Mouse (Mus musculus) neural tube, embryonic 13.5 days (tissue): Measurements from ENCODE around the gene Bphl. TPM values are rescaled to one million over a fixed set of nuclear protein-coding genes. Genes with fewer than 3 reads are reported as not detected.

Experiments used
- ATAC-seq: fragments of 200-750 bp; cut with Nextera tagmentation; 2 replicates; pipeline ENCODE4 v1.8.0; 2017; ENCODE audit warnings: low read depth, mild to moderate bottlenecking, moderate TSS enrichment, moderate library complexity
- H3K27ac ChIP-seq: fragments of 300-500 bp; sonication (generic); replicated peaks from 2 replicates; pipeline ENCODE4 v1.5.1; 2015; ENCODE audit warnings: moderate library complexity, mild to moderate bottlenecking, inconsistent platforms
- H3K27me3 ChIP-seq: fragments of 300-500 bp; sonication (generic); 2 replicates; pipeline ENCODE4 v1.6.1; 2015; ENCODE audit warnings: mild to moderate bottlenecking, inconsistent platforms
- H3K36me3 ChIP-seq: fragments of 300-500 bp; sonication (generic); 2 replicates; pipeline ENCODE4 v1.6.1; 2015; ENCODE audit warnings: mild to moderate bottlenecking, inconsistent platforms
- H3K4me1 ChIP-seq: fragments of 300-500 bp; sonication (generic); replicated peaks from 2 replicates; pipeline ENCODE4 v1.6.1; 2015; ENCODE audit warnings: inconsistent platforms
- H3K4me2 ChIP-seq: fragments of 300-500 bp; sonication (generic); 2 replicates; pipeline ENCODE4 v1.6.1; 2015; ENCODE audit warnings: inconsistent platforms, mild to moderate bottlenecking, moderate library complexity
- H3K4me3 ChIP-seq: fragments of 300-500 bp; sonication (generic); 2 replicates; pipeline ENCODE4 v1.5.1; 2015; ENCODE audit warnings: mild to moderate bottlenecking, inconsistent platforms
- H3K9ac ChIP-seq: fragments of 300-500 bp; sonication (generic); 2 replicates; pipeline ENCODE4 v1.6.1; 2015; ENCODE audit warnings: moderate library complexity, mild to moderate bottlenecking, inconsistent platforms
- H3K9me3 ChIP-seq: fragments of 300-500 bp; sonication (generic); 2 replicates; pipeline ENCODE4 v1.6.1; 2016; ENCODE audit warnings: inconsistent platforms
- WGBS: fragments of 180-500 bp; shearing (Covaris S2); methylation state at CpG from one replicate; pipeline ENCODE4 v1.1.7; 2015; 5-methylcytosine and 5-hydroxymethylcytosine counted together
- polyA plus RNA-seq: library from polyadenylated mRNA; unstranded; fragments of >200 nt; fragmentation: Nextera tagmentation; extraction: Ambion mirVana; gene quantifications from 2 replicates; pipeline ENCODE4 v1.2.1, GENCODE M21; 2015

Gene Bphl
- 38.5 and 49.5 TPM in 2 replicates for polyA plus RNA-seq

DNA sequence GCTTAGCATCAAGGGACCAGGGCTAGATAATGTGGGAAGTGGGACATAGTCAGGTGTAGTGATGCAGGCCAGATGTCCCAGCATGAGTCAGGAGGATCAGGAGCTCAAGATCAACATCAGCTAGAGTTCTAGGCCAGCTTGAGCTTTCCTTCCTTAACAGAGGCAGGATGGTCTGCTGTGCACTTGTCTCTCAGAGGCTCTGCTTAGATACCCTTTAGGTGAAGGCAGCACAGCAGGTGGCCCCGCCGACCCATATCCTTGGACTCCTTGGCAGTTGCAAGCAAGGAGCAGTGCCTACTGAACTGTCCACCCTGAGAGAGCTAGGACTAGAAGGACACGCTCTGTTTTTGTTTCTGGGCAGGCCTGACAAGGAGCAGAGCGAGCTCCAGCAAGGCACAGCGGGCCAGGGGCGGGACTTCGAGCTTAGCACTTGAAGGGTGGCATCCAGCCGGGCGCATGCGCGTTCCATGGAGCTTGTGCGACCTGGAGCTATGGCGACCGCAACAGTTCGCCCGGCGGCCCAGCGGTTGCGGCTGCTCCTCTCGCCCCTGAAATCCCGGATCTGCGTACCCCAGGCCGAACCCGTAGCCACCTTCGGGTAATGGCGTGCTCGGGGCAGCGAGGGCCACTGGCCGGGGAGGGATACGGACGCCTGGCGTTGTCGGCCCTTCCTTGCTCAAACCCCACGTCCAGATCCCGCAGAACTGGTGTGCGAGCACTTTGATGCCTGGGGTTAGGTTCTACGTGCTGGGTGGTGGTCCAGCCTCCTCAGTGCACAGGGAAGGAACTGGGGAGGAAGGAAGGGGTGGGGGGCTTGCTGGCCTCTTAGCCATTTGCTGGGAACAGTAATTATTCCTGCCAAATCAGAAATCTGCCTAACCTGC lies at the start of gene Bphl:
Bphl (plus strand) TSS at position 426 of the 884 bp plus-strand sequence.
- peaks cover 16% of the 10 kb centered on the region for H3K36me3 ChIP-seq
- no peaks in the 10 kb centered on the region for H3K27me3 ChIP-seq
- peak within 1 kb of the TSS; percentile 86 for H3K9ac ChIP-seq
- peak within 1 kb of the TSS; percentile 71 for H3K4me3 ChIP-seq
- H3K4me2 ChIP-seq = peak within 1 kb of the TSS; percentile 68
- peaks cover 23% of the 10 kb centered on the region for H3K4me1 ChIP-seq
- ATAC-seq = peak; percentile 96
- WGBS = under 1% methylated on average over 37 of the region's 37 CpGs
- H3K9me3 ChIP-seq = 0 out of 2 replicates have a peak, but pooled peaks cover 4% of the 10 kb centered on the region
- H3K27ac ChIP-seq = peak within 1 kb of the TSS; percentile 88

DNA sequence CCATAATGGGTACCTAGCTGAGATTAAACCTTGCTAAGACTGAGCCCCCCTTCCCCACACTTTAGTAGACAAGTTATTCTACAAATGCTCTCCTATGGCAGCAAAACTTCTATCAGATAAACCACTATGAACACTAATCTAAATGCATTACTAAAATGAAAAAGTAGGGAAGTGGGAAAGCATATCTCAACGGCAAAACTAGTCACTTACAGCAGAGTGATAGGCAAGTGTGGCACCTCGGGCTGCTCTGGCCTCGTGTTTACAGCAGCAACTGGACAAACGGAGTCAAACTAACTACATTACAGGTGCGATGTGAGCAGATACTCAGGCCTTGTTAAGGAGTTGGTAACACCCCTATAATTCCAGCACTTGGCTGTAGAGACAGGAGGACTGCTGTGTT lies 47.8 kb upstream of the Bphl start:
- Histone ChIP-seq H3K4me1 (no peaks in the 10 kb centered on the region), H3K27ac (no peak overlapping the region), H3K9me3 (no peaks in the 10 kb centered on the region), H3K27me3 (no peaks in the 10 kb centered on the region), H3K4me3 (no peak overlapping the region), H3K9ac (no peak overlapping the region), H3K36me3 (0 out of 2 replicates have a peak, but pooled peaks cover 12% of the 10 kb centered on the region), H3K4me2 (no peak overlapping the region)
- 88% methylated on average over 5 of the region's 5 CpGs for WGBS
- no peak for ATAC-seq

DNA sequence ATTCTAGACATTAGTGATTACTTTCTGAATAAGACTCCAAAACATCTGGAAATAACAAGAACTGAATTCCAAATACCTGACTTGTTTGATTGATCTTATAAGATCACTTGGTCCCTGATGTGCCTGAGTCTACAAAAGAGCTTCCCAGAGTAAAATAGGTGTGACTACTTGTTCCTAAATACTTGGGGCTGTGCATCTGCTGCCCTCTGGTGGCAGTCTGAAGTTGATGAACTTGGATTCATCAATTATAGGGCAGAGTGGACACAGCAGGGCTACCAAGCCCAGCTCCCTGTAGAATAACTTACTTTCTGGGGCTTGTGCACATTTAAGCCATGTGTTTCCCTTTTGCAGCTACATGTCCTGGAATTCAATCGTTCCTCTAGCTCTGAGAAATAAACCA lies 42.2 kb upstream of the Bphl start:
- no peak overlapping the region for H3K27ac ChIP-seq
- H3K4me3 ChIP-seq = no peak overlapping the region
- H3K9me3 ChIP-seq = no peaks in the 10 kb centered on the region
- no peaks in the 10 kb centered on the region for H3K27me3 ChIP-seq
- no peak overlapping the region for H3K4me2 ChIP-seq
- WGBS = 20% methylated on average over 1 of the region's 1 CpGs
- no peaks in the 10 kb centered on the region for H3K4me1 ChIP-seq
- H3K36me3 ChIP-seq = 0 out of 2 replicates have a peak, but pooled peaks cover 4% of the 10 kb centered on the region
- H3K9ac ChIP-seq = no peak overlapping the region
- 0 out of 2 replicates have a peak, but pooled peaks have one; percentile 23 for ATAC-seq

DNA sequence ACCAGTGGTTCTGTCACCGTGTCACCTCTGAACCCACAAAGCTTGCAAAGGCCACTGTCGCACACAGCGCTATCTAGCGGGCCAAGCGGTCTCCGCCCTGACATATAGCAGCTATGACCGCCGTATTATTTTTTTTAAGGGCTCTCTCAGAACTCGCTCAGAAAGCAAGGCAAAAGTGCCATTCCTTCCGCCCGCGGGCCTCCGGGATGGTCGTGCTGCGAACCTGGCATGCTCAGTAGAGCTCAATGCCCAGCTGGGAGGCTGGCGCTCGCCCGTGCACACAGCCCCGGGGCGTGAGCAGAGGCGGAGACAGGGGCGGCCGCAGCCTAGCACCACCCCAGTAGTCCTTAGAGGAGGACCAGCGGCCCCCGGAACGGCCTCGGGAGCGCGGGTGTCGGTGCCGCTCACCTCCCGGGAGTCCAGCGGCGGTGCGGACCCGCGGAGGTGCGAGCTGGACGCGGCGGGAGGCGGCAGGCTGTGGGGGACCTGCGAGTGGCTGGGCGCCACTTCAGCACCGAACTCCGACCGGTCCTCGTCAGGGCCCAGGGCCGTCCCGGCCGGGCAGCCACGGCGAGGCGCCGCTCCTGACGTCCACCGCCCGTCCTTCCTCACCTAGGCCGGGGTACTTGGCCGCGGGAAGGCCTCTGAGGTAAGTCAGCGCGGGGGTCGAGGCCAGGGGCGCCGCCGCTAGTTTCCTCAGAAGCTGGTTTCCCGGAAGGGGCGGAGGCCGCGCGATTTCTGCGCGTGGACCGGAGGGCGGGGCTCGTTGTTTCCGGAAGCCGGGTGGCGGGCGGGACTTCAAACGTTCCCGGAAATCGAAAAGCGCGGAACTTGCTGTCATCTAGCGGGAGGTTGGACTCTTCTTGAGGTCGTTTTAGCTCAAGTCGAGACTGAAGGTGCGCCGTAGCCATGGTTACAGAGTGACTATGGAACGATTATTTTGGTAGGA lies 35.1 kb upstream of the Bphl start, which contains the start of the genes Ripk1 and Serpinb6a:
Ripk1 (plus strand) TSS at position 306 of the 949 bp plus-strand sequence.
Serpinb6a (minus strand) TSS at position 737 of the 949 bp plus-strand sequence.
- Histone ChIP-seq H3K4me1 (peaks cover 19% of the 10 kb centered on the region), H3K27me3 (no peaks in the 10 kb centered on the region), H3K36me3 (no peaks in the 10 kb centered on the region), H3K27ac (peak within 1 kb of the TSS; percentile 92), H3K9ac (peak within 1 kb of the TSS; percentile 84), H3K9me3 (no peaks in the 10 kb centered on the region), H3K4me2 (peak within 1 kb of the TSS; percentile 71), H3K4me3 (peak within 1 kb of the TSS; percentile 95)
- peak; percentile 98 for ATAC-seq
- under 1% methylated on average over 91 of the region's 92 CpGs for WGBS

DNA sequence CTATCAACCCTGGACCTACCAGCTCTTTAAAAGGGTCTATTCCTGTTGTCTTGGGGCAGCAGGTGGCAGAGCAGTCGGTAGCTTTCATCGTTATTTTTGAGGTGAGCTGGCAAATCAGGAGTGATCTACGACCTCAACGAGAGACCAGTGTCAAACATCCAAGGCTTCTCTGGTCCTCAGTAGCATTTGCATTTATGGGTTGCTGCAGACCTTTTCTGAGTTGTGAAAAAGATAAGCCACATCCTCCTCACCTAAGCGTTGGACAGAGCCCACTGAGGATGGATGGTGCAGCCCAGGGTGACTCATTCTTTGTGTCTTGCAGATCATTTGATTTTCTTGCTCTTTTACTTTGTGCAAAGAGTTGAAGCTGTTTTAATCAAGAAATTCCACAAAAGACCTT lies 34.3 kb upstream of the Bphl start:
- Histone ChIP-seq H3K4me2 (peak overlapping the region; percentile 71), H3K9ac (peak overlapping the region; percentile 84), H3K4me3 (peak overlapping the region; percentile 95), H3K27ac (peak overlapping the region; percentile 92), H3K27me3 (no peaks in the 10 kb centered on the region), H3K9me3 (no peaks in the 10 kb centered on the region), H3K4me1 (peaks cover 19% of the 10 kb centered on the region), H3K36me3 (no peaks in the 10 kb centered on the region)
- WGBS = 10% methylated on average over 5 of the region's 5 CpGs
- ATAC-seq = peak; percentile 10; the same call in 1 of the 2 replicates

DNA sequence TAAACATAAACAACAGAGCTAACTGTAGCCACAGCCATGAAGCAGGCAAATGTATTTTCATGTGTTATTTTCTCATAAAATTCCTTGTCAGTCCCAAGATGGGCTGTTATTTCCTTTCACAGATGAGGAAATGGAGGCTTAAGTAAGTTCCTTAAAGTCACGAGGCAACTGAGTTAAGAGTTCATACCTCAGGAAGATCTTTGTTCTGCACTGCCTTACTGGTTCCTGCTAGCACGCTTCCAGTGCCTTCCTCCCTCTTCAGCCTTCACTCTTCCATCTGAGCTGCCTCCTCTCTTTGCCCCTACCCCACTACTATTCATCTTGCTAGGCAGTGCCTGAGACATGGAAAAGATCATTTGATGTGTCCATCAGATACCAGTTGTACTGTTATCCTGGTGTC lies 30.2 kb upstream of the Bphl start:
- no peak overlapping the region for H3K9ac ChIP-seq
- whole genome bisulfite sequencing = 67% methylated on average over 2 of the region's 2 CpGs
- H3K36me3 ChIP-seq = peaks cover 18% of the 10 kb centered on the region
- no peak for ATAC-seq
- no peaks in the 10 kb centered on the region for H3K9me3 ChIP-seq
- no peak overlapping the region for H3K4me3 ChIP-seq
- H3K4me2 ChIP-seq = no peak overlapping the region
- peaks cover 5% of the 10 kb centered on the region for H3K4me1 ChIP-seq
- H3K27ac ChIP-seq = no peak overlapping the region
- no peaks in the 10 kb centered on the region for H3K27me3 ChIP-seq

DNA sequence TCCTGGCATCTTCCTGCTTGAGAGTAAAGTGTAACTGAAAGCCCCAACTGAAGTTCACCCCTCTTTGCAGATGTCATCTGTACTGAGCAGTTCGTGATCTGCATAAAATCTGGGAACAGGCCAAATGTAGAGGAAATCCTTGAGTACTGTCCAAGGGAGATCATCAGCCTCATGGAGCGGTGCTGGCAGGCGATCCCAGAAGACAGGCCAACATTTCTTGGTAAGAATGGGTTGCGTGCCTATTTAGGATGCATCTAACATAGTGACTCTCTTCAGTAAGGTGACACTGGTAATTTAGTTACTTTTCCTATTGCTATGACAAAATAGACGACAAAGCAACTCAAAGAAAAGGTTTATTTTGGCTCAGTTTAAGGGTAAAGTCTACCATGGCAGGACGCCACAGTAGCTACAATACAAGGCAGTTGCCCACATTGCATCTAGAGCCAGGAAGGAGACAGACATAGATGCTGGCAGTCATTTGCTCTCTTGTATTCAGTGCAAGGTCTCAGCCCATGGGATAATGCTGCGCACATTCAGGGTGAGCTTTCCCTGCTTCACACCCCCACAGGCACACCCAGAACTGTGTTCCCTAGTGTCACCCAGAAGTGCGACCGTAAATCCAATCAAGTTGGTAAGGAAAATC lies 20.3 kb upstream of the Bphl start:
- Histone ChIP-seq H3K4me3 (no peak overlapping the region), H3K27ac (no peak overlapping the region), H3K36me3 (peaks cover 68% of the 10 kb centered on the region), H3K4me2 (no peak overlapping the region), H3K9me3 (no peaks in the 10 kb centered on the region), H3K4me1 (no peaks in the 10 kb centered on the region), H3K9ac (no peak overlapping the region), H3K27me3 (no peaks in the 10 kb centered on the region)
- ATAC-seq = no peak
- 94% methylated on average over 9 of the region's 9 CpGs for WGBS

DNA sequence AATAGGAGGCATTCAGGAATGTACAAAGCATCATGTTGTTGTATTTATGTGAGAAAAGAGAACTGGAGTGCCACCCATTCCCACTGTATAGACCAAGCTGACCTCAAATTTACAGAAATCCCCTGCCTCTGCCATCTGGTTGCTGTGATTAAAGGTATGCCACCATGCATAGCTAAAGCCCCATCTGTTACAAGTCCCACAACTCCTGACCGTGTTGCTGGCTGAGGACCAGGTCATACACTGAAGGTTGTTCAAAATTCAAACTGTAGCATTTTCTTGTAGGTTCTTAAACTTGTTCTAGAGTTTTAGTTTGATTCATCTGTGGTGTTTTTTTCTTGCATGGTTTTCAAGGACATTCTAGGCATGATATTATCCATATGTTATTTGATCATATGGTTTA lies 18.9 kb upstream of the Bphl start:
- H3K27ac ChIP-seq = no peak overlapping the region
- H3K9ac ChIP-seq = no peak overlapping the region
- no peaks in the 10 kb centered on the region for H3K4me1 ChIP-seq
- H3K4me2 ChIP-seq = no peak overlapping the region
- H3K36me3 ChIP-seq = peaks cover 77% of the 10 kb centered on the region
- no peaks in the 10 kb centered on the region for H3K9me3 ChIP-seq
- no peaks in the 10 kb centered on the region for H3K27me3 ChIP-seq
- no peak for ATAC-seq
- no peak overlapping the region for H3K4me3 ChIP-seq
- WGBS = 87% methylated on average over 1 of the region's 1 CpGs

DNA sequence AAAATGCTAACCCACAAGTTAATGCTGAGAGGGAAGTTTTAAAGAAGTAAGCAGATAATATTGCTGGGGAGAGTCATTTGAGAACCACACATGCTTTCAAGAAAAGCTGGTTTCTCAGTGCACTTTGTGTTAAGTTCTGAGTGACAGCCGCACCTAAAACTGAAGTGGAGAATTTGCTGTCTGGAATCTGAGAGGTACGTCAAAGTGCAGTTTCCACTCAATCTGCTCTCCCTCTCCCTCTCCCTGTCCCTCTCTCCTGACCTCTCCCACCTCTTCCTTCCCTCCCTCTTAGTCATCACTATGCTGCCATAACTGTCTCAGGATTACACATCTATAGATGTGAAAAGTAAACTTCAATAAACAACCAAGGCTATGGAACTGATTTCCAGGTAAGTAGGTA lies 15.4 kb upstream of the Bphl start:
- no peak for ATAC-seq

DNA sequence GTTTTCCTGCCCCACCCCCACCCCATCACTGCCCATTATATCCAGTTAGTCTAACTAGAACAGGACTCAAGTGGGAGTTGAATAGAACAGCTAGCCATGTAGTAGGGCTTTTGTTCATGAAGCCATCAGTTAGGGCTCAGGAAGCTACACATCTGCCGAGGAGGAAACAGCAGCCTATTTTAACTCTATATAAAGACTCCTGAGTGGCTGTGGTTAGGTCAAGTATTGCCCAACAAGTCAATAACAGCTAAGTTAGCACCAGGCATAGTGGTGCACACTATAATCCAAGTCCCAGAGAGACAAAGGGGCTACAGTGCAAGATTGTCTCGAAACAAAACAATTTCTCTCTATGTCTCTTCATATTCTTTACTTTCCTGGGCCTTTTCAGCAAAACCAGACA lies 5.4 kb upstream of the Bphl start:
- peaks cover 42% of the 10 kb centered on the region for H3K36me3 ChIP-seq
- no peak overlapping the region for H3K4me3 ChIP-seq
- 62% methylated on average over 2 of the region's 2 CpGs for WGBS
- H3K4me1 ChIP-seq = peaks cover 4% of the 10 kb centered on the region
- no peaks in the 10 kb centered on the region for H3K27me3 ChIP-seq
- no peak overlapping the region for H3K9ac ChIP-seq
- H3K27ac ChIP-seq = no peak overlapping the region
- ATAC-seq = no peak
- no peaks in the 10 kb centered on the region for H3K9me3 ChIP-seq
- H3K4me2 ChIP-seq = no peak overlapping the region

More for the DNA sequence above, 15.4 kb upstream of the Bphl start:
- no peaks in the 10 kb centered on the region for H3K9me3 ChIP-seq
- no peak overlapping the region for H3K4me3 ChIP-seq
- no peak overlapping the region for H3K27ac ChIP-seq
- H3K27me3 ChIP-seq = no peaks in the 10 kb centered on the region
- H3K4me2 ChIP-seq = no peak overlapping the region
- H3K9ac ChIP-seq = no peak overlapping the region
- peaks cover 49% of the 10 kb centered on the region for H3K36me3 ChIP-seq
- no peaks in the 10 kb centered on the region for H3K4me1 ChIP-seq
- WGBS = 89% methylated on average over 2 of the region's 2 CpGs

DNA sequence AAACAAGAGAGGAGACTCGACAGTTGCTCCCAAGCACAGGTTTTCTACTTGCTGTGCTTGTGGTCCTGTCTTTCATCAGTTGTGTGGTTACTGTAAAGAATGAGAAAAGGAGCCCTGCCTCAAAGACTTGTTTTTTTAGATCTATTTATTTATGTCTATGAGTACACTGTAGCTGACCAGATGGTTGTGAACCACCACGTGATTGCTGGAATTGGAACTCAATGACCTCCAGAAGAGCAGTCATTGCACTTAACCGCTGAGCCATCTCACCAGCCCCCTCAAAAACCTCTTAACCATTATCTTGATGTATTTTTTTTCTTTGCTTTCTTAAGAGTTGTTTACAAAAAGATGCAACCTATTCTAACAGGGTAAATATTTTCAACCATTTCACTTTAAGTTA lies 2.0 kb upstream of the Bphl start:
- Histone ChIP-seq H3K4me1 (peaks cover 21% of the 10 kb centered on the region), H3K9ac (no peak overlapping the region), H3K4me3 (no peak overlapping the region), H3K27me3 (no peaks in the 10 kb centered on the region), H3K9me3 (0 out of 2 replicates have a peak, but pooled peaks cover 4% of the 10 kb centered on the region), H3K36me3 (peaks cover 27% of the 10 kb centered on the region), H3K4me2 (no peak overlapping the region), H3K27ac (no peak overlapping the region)
- no peak for ATAC-seq
- WGBS = 88% methylated on average over 3 of the region's 3 CpGs
